Mouse (Mus musculus) embryonic fibroblast, embryonic 13.5 days (primary cell): ENCODE results near the gene Ranbp3.

Experiments used
- CTCF ChIP-seq: IDR thresholded peaks from 2 replicates; pipeline ENCODE4 v1.5.1; 2011; ENCODE audit warnings: mild to moderate bottlenecking, control low read depth, low read length, moderate library complexity, borderline replicate concordance; ENCODE audit not compliant: insufficient read depth
- POLR2A ChIP-seq: IDR thresholded peaks from 2 replicates; pipeline ENCODE4 v1.6.1; 2011; ENCODE audit warnings: low read depth, mild to moderate bottlenecking, control low read depth, low read length, moderate library complexity

DNA sequence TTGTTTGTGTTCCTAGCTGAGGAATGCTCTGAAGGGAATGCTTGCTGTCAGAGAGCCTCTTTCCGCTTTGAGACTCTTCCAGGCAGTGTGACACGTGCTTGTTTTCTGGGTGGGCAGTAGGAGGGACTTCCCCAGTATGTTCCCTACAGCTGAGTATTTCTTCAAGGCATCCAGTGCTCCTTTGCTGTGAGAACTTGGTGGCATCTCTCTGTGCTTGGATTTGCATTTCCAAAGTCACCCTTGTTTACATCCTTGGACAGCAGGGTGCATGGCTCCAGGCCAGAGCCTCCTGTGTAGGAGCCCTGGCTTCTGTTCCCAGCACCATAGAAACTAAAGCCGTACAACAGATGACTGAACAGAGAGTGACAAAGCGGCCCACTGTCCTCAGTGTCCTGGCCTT lies 35.6 kb downstream of the Ranbp3 start:
- TF ChIP-seq POLR2A (no peak), CTCF (no peak)
